Mouse (Mus musculus) lung, postnatal 0 days (tissue): ENCODE results near the gene Lce3f. TPM values are rescaled to one million over a fixed set of nuclear protein-coding genes. Genes with fewer than 3 reads are reported as not detected.

Source experiments
- ATAC-seq: fragments of 200-750 bp; cut with Nextera tagmentation; 2 replicates; pipeline ENCODE4 v1.8.0; 2017; ENCODE audit warnings: moderate library complexity
- DNase-seq: peaks from one replicate; pipeline ENCODE4 v3.0.0-alpha.2; 2016; ENCODE audit warnings: low spot score
- H3K27ac ChIP-seq: fragments of 300-500 bp; sonication (generic); 2 replicates; pipeline ENCODE4 v1.5.1; 2014; ENCODE audit warnings: antibody characterized with exemption, mild to moderate bottlenecking, low read length, mixed read lengths
- H3K27me3 ChIP-seq: fragments of 300-500 bp; sonication (generic); replicated peaks from 2 replicates; pipeline ENCODE4 v1.6.1; 2014; ENCODE audit warnings: low read length, mixed read lengths; ENCODE audit not compliant: insufficient read depth
- H3K36me3 ChIP-seq: fragments of 300-500 bp; sonication (generic); 2 replicates; pipeline ENCODE4 v1.6.1; 2014; ENCODE audit warnings: low read length, mixed read lengths; ENCODE audit not compliant: insufficient read depth
- H3K4me1 ChIP-seq: fragments of 300-500 bp; sonication (generic); 2 replicates; pipeline ENCODE4 v1.6.1; 2014; ENCODE audit warnings: antibody characterized with exemption, low read depth, low read length, mixed read lengths; ENCODE audit not compliant: insufficient read depth
- H3K4me2 ChIP-seq: fragments of 300-500 bp; sonication (generic); replicated peaks from 2 replicates; pipeline ENCODE4 v1.6.1; 2014; ENCODE audit warnings: low read depth, mild to moderate bottlenecking, low read length, moderate library complexity, mixed read lengths
- H3K4me3 ChIP-seq: fragments of 300-500 bp; sonication (generic); 2 replicates; pipeline ENCODE4 v1.5.1; 2014; ENCODE audit warnings: low read depth, low read length
- H3K9ac ChIP-seq: fragments of 300-500 bp; sonication (generic); replicated peaks from 2 replicates; pipeline ENCODE4 v1.6.1; 2014; ENCODE audit warnings: low read depth, mild to moderate bottlenecking
- H3K9me3 ChIP-seq: fragments of 300-500 bp; sonication (generic); 2 replicates; pipeline ENCODE4 v1.6.1; 2016; ENCODE audit warnings: low read length, mixed read lengths
- CTCF ChIP-seq: IDR thresholded peaks from 2 replicates; pipeline ENCODE4 v1.5.1; 2016; ENCODE audit warnings: antibody characterized with exemption, mild to moderate bottlenecking
- EP300 ChIP-seq: IDR thresholded peaks from 2 replicates; pipeline ENCODE4 v1.6.1; 2016; ENCODE audit warnings: antibody characterized with exemption, mild to moderate bottlenecking, control low read depth
- WGBS: fragments of 180-500 bp; shearing (Covaris S2); extraction: QIAGEN DNeasy Blood & Tissue Kit; methylation state at CpG from one replicate; pipeline ENCODE4 v1.1.7; 2014; 5-methylcytosine and 5-hydroxymethylcytosine counted together
- polyA plus RNA-seq: library from polyadenylated mRNA; unstranded; fragments of >200 nt; fragmentation: Nextera tagmentation; extraction: Ambion mirVana; gene quantifications from 2 replicates; pipeline ENCODE4 v1.2.1, GENCODE M21; 2015

Gene Lce3f
- polyA plus RNA-seq: not detected in 2 replicates

GRCm38 (mm10) chr3:92991926-92992325 is at the start of gene Lce3f:
Gene Lce3f (plus strand): TSS chr3:92992226.
- H3K27me3 ChIP-seq: no peaks in the 10 kb centered on the region
- H3K4me1 ChIP-seq: no peaks in the 10 kb centered on the region
- no peak within 1 kb of the TSS for H3K9ac ChIP-seq
- TF ChIP-seq CTCF (no peak), EP300 (no peak)
- no peaks in the 10 kb centered on the region for H3K36me3 ChIP-seq
- no peak within 1 kb of the TSS for H3K27ac ChIP-seq
- DNase-seq: no peak
- ATAC-seq: no peak
- no peak within 1 kb of the TSS for H3K4me3 ChIP-seq
- no peaks in the 10 kb centered on the region for H3K9me3 ChIP-seq
- H3K4me2 ChIP-seq: no peak within 1 kb of the TSS

GRCm38 (mm10) chr3:92944186-92944585 is 47.8 kb upstream of the Lce3f start, which contains the start of gene Lce3c:
Gene Lce3c (plus strand): TSS chr3:92944486.
- TF ChIP-seq EP300 (no peak), CTCF (no peak)
- H3K4me3 ChIP-seq: no peak within 1 kb of the TSS
- no peak within 1 kb of the TSS for H3K27ac ChIP-seq
- H3K36me3 ChIP-seq: no peaks in the 10 kb centered on the region
- H3K4me2 ChIP-seq: no peak within 1 kb of the TSS
- no peak within 1 kb of the TSS for H3K9ac ChIP-seq
- H3K4me1 ChIP-seq: no peaks in the 10 kb centered on the region
- ATAC-seq: no peak
- 57% methylated on average over 1 of the region's 1 CpGs for WGBS
- H3K9me3 ChIP-seq: no peaks in the 10 kb centered on the region
- no peak for DNase-seq
- no peaks in the 10 kb centered on the region for H3K27me3 ChIP-seq

- no peaks in the 10 kb centered on the region for H3K4me1 ChIP-seq
- no peaks in the 10 kb centered on the region for H3K36me3 ChIP-seq
- no peak within 1 kb of the TSS for H3K27ac ChIP-seq
- H3K9me3 ChIP-seq: no peaks in the 10 kb centered on the region
- no peak within 1 kb of the TSS for H3K4me2 ChIP-seq
- H3K27me3 ChIP-seq: no peaks in the 10 kb centered on the region
- 100% methylated on average over 1 of the region's 1 CpGs for WGBS
- TF ChIP-seq CTCF: no peak
- TF ChIP-seq EP300: no peak
- DNase-seq (no peak), ATAC-seq (no peak)
- no peak within 1 kb of the TSS for H3K4me3 ChIP-seq
- no peak within 1 kb of the TSS for H3K9ac ChIP-seq
These were observed 34.9 kb upstream of the Lce3f start, which contains the start of gene Lce3d for GRCm38 (mm10) chr3:92957090-92957489. Gene Lce3d (plus strand): TSS chr3:92957390.

GRCm38 (mm10) chr3:92966761-92967160 is 25.3 kb upstream of the Lce3f start, which contains the start of gene Lce3e:
Gene Lce3e (plus strand): TSS chr3:92967061.
- WGBS: 85% methylated on average over 2 of the region's 2 CpGs
- Histone ChIP-seq H3K4me1 (no peaks in the 10 kb centered on the region), H3K9ac (no peak within 1 kb of the TSS), H3K27ac (no peak within 1 kb of the TSS), H3K9me3 (no peaks in the 10 kb centered on the region), H3K4me2 (no peak within 1 kb of the TSS), H3K27me3 (no peaks in the 10 kb centered on the region), H3K36me3 (no peaks in the 10 kb centered on the region), H3K4me3 (no peak within 1 kb of the TSS)
- DNase-seq (no peak), ATAC-seq (no peak)
- TF ChIP-seq CTCF: no peak
- no peak for TF ChIP-seq EP300

GRCm38 (mm10) chr3:92978484-92978883 is 13.5 kb upstream of the Lce3f start:
- ATAC-seq: no peak
- no peak overlapping the region for H3K9ac ChIP-seq
- no peaks in the 10 kb centered on the region for H3K9me3 ChIP-seq
- no peaks in the 10 kb centered on the region for H3K4me1 ChIP-seq
- no peak overlapping the region for H3K4me3 ChIP-seq
- TF ChIP-seq CTCF (no peak), EP300 (no peak)
- H3K27me3 ChIP-seq: no peaks in the 10 kb centered on the region
- no peak for DNase-seq
- no peak overlapping the region for H3K4me2 ChIP-seq
- H3K36me3 ChIP-seq: no peaks in the 10 kb centered on the region
- 56% methylated on average over 2 of the region's 2 CpGs for WGBS
- no peak overlapping the region for H3K27ac ChIP-seq

GRCm38 (mm10) chr3:92998691-92999090 is 6.7 kb downstream of the Lce3f start:
- WGBS: 2% methylated on average over 7 of the region's 7 CpGs
- Histone ChIP-seq H3K4me3 (no peak overlapping the region), H3K4me1 (no peaks in the 10 kb centered on the region), H3K9me3 (no peaks in the 10 kb centered on the region), H3K36me3 (no peaks in the 10 kb centered on the region), H3K27me3 (no peaks in the 10 kb centered on the region), H3K9ac (no peak overlapping the region), H3K4me2 (no peak overlapping the region), H3K27ac (no peak overlapping the region)
- DNase-seq (peak; percentile 68), ATAC-seq (peak; percentile 57)
- TF ChIP-seq CTCF (peak; percentile 80), EP300 (no peak)

- Histone ChIP-seq H3K4me1 (no peaks in the 10 kb centered on the region), H3K4me2 (no peak overlapping the region), H3K4me3 (no peak overlapping the region), H3K9ac (no peak overlapping the region), H3K27ac (no peak overlapping the region), H3K9me3 (no peaks in the 10 kb centered on the region), H3K36me3 (no peaks in the 10 kb centered on the region), H3K27me3 (no peaks in the 10 kb centered on the region)
- TF ChIP-seq CTCF: no peak
- TF ChIP-seq EP300: no peak
- 56% methylated on average over 3 of the region's 3 CpGs for WGBS
- DNase-seq: no peak
- ATAC-seq: no peak
These were observed 8.6 kb downstream of the Lce3f start for GRCm38 (mm10) chr3:93000621-93001020.
